Mouse (Mus musculus): ENCODE data around the gene Polr3b.

Gene Polr3b

GRCm38 (mm10) chr10:84621826-84622790 lies at the start of gene Polr3b:
Gene Polr3b (plus strand): TSS chr10:84622292.
- DNase-seq = peak; percentile 96

GRCm38 (mm10) chr10:84573671-84574420 lies 48.2 kb upstream of the Polr3b start:
- DNase-seq = no peak

- no peak for DNase-seq
Observed at GRCm38 (mm10) chr10:84576029-84576394, 46.1 kb upstream of the Polr3b start.

GRCm38 (mm10) chr10:84576395-84577070 lies 45.6 kb upstream of the Polr3b start, which contains the start of gene Tcp11l2:
Gene Tcp11l2 (plus strand): TSS chr10:84576626.
- peak; percentile 97 for DNase-seq

- DNase-seq = peak; percentile 95
Observed at GRCm38 (mm10) chr10:84577071-84577727, 44.9 kb upstream of the Polr3b start.

GRCm38 (mm10) chr10:84578738-84579137 lies 43.4 kb upstream of the Polr3b start:
- DNase-seq = no peak

- DNase-seq = no peak
Observed at GRCm38 (mm10) chr10:84579527-84579926, 42.6 kb upstream of the Polr3b start.

- DNase-seq = peak; percentile 33
Observed at GRCm38 (mm10) chr10:84581191-84581590, 40.9 kb upstream of the Polr3b start.

GRCm38 (mm10) chr10:84582236-84582635 lies 39.9 kb upstream of the Polr3b start:
- peak; percentile 46 for DNase-seq

- no peak for DNase-seq
Observed at GRCm38 (mm10) chr10:84584451-84585293, 37.4 kb upstream of the Polr3b start.

GRCm38 (mm10) chr10:84585294-84585650 lies 36.8 kb upstream of the Polr3b start:
- DNase-seq = no peak

GRCm38 (mm10) chr10:84590956-84591355 lies 31.1 kb upstream of the Polr3b start:
- peak; percentile 39 for DNase-seq

- DNase-seq = no peak
Observed at GRCm38 (mm10) chr10:84591640-84592148, 30.4 kb upstream of the Polr3b start.

GRCm38 (mm10) chr10:84592745-84593144 lies 29.3 kb upstream of the Polr3b start:
- DNase-seq = peak; percentile 64

GRCm38 (mm10) chr10:84597127-84597785 lies 24.8 kb upstream of the Polr3b start:
- DNase-seq = peak; percentile 65

GRCm38 (mm10) chr10:84598172-84598571 lies 23.9 kb upstream of the Polr3b start:
- DNase-seq = no peak

- DNase-seq = no peak
Observed at GRCm38 (mm10) chr10:84600136-84600535, 22.0 kb upstream of the Polr3b start.

GRCm38 (mm10) chr10:84604335-84604734 lies 17.8 kb upstream of the Polr3b start:
- no peak for DNase-seq

GRCm38 (mm10) chr10:84608361-84608760 lies 13.7 kb upstream of the Polr3b start:
- DNase-seq = no peak

- DNase-seq = no peak
Observed at GRCm38 (mm10) chr10:84610324-84610723, 11.8 kb upstream of the Polr3b start.

- DNase-seq = peak; percentile 43
Observed at GRCm38 (mm10) chr10:84610783-84611182, 11.3 kb upstream of the Polr3b start.

Data from lung, postnatal 10 days (tissue).